Mouse (Mus musculus): ENCODE measurements around the gene Prkcz. TPM values are rescaled to one million over a fixed set of nuclear protein-coding genes. Genes with fewer than 3 reads are reported as not detected.

Gene Prkcz
- polyA plus RNA-seq, 1 experiment from 2014 or later: 7.2 TPM

GRCm38 (mm10) chr4:155292863-155293262 is 68.3 kb downstream of the Prkcz start:
- no peak for ATAC-seq (ENCODE audit: extremely low read depth, insufficient number of reproducible peaks, low FRiP score, low TSS enrichment)
- Histone ChIP-seq H3K9me3 (no peaks in the 10 kb centered on the region), H3K27me3 (replicated peaks) (no peaks in the 10 kb centered on the region; the same call in 1 of the 2 replicates), H3K4me3 (no peak overlapping the region), H3K9ac (no peak overlapping the region), H3K27ac (replicated peaks) (no peak overlapping the region), H3K4me1 (peaks cover 4% of the 10 kb centered on the region; the same call in 1 of the 2 replicates), H3K4me2 (no peak overlapping the region), H3K36me3 (no peaks in the 10 kb centered on the region)
- 80% methylated on average over 10 of the region's 10 CpGs for WGBS

DNA sequence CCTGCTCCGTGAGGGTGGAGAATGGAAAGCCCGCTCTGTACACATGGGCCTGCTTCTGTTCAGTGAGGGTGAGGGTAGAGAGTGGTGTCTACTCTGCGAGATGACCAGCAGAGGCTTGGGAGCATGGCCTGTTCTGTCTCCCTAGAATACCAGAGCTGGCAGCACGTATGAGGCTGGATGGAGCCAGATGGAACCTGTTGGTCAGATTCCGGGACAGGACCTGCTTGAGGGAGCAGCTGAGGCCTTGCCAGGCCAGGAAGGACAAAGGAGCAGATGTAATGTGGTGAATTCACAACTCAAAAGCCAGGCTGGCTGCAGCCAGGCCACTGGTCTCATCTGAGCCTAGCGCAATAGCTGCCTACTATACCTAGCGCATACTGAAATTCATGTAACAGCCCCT is 71.1 kb downstream of the Prkcz start:
- Histone ChIP-seq H3K9me3 (no peaks in the 10 kb centered on the region), H3K27me3 (replicated peaks) (no peaks in the 10 kb centered on the region; the same call in 1 of the 2 replicates), H3K4me1 (peaks cover 4% of the 10 kb centered on the region; the same call in 1 of the 2 replicates), H3K9ac (0 out of 2 replicates have a peak overlapping the region, but pooled peaks have one; percentile 10), H3K4me3 (no peak overlapping the region), H3K27ac (replicated peaks) (no peak overlapping the region), H3K36me3 (no peaks in the 10 kb centered on the region), H3K4me2 (no peak overlapping the region)
- no peak for ATAC-seq (ENCODE audit: extremely low read depth, insufficient number of reproducible peaks, low FRiP score, low TSS enrichment)
- 86% methylated on average over 7 of the region's 7 CpGs for WGBS

DNA sequence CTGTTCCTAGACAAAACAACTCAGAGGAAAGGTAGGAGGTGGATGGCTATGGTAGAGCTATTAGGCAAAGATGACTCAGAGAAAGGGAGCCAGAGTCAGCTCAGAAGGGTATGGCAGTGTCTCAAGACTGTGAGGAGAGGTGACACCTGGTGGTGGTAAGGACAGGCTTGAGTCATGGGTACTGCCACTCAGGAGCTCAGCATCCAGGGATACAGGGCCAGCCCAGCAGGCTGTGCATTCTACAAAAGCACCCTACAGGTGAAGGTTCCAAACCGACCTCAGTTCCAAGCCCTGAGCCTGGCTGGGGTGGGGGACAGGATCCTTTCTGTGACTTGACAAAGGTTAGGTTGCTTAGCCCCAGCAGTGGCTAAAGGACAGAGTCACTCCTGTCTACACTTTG is 72.6 kb downstream of the Prkcz start:
- no peak overlapping the region for H3K9ac ChIP-seq
- ATAC-seq (ENCODE audit: extremely low read depth, insufficient number of reproducible peaks, low FRiP score, low TSS enrichment): no peak
- H3K36me3 ChIP-seq: no peaks in the 10 kb centered on the region
- H3K4me1 ChIP-seq: peaks cover 14% of the 10 kb centered on the region; the same call in 1 of the 2 replicates
- no peaks in the 10 kb centered on the region for H3K9me3 ChIP-seq
- WGBS: 73% methylated on average over 1 of the region's 1 CpGs
- no peak overlapping the region for H3K27ac ChIP-seq (replicated peaks)
- no peak overlapping the region for H3K4me3 ChIP-seq
- H3K27me3 ChIP-seq (replicated peaks): no peaks in the 10 kb centered on the region; the same call in 1 of the 2 replicates
- no peak overlapping the region for H3K4me2 ChIP-seq

- no peaks in the 10 kb centered on the region; the same call in 1 of the 2 replicates for H3K27me3 ChIP-seq (replicated peaks)
- H3K9ac ChIP-seq: no peak overlapping the region
- ATAC-seq (ENCODE audit: extremely low read depth, insufficient number of reproducible peaks, low FRiP score, low TSS enrichment): no peak
- no peaks in the 10 kb centered on the region for H3K9me3 ChIP-seq
- 82% methylated on average over 11 of the region's 11 CpGs for WGBS
- H3K4me3 ChIP-seq: no peak overlapping the region
- H3K27ac ChIP-seq (replicated peaks): no peak overlapping the region
- no peaks in the 10 kb centered on the region for H3K36me3 ChIP-seq
- H3K4me1 ChIP-seq: peaks cover 22% of the 10 kb centered on the region
- no peak overlapping the region for H3K4me2 ChIP-seq
Measured at GRCm38 (mm10) chr4:155287713-155288112, 73.4 kb downstream of the Prkcz start.

DNA sequence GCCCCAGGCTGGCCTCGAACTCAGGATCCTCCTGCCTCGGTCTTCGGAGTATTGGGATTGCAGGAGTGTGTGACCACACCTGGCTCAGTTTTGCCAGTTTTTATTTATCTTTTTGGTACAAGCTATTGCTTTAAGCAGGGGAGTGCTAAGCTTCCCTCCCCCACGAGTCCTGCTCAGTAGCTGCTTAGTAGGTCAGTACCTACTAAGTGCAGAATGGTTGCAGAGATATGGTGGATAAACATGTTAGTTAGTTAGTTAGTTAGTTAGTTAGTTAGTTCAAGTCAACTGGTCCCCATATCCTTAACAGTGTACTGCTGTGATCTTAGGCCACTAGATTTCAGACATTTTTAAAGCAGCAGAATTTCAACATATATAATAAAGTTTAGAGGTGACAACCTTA is 75.1 kb downstream of the Prkcz start:
- no peaks in the 10 kb centered on the region for H3K9me3 ChIP-seq
- no peaks in the 10 kb centered on the region; the same call in 1 of the 2 replicates for H3K27me3 ChIP-seq (replicated peaks)
- H3K4me2 ChIP-seq: no peak overlapping the region
- H3K27ac ChIP-seq (replicated peaks): no peak overlapping the region
- no peak for ATAC-seq (ENCODE audit: extremely low read depth, insufficient number of reproducible peaks, low FRiP score, low TSS enrichment)
- no peaks in the 10 kb centered on the region for H3K36me3 ChIP-seq
- 88% methylated on average over 4 of the region's 4 CpGs for WGBS
- no peak overlapping the region for H3K9ac ChIP-seq
- H3K4me1 ChIP-seq: peaks cover 38% of the 10 kb centered on the region
- no peak overlapping the region for H3K4me3 ChIP-seq

GRCm38 (mm10) chr4:155284521-155285379 is 76.4 kb downstream of the Prkcz start:
- H3K9ac ChIP-seq: peak overlapping the region; percentile 33
- H3K36me3 ChIP-seq: no peaks in the 10 kb centered on the region
- peak overlapping the region; percentile 82 for H3K27ac ChIP-seq (replicated peaks)
- WGBS: 44% methylated on average over 15 of the region's 15 CpGs
- peaks cover 47% of the 10 kb centered on the region for H3K4me1 ChIP-seq
- H3K27me3 ChIP-seq (replicated peaks): no peaks in the 10 kb centered on the region; the same call in 1 of the 2 replicates
- no peaks in the 10 kb centered on the region for H3K9me3 ChIP-seq
- no peak overlapping the region for H3K4me2 ChIP-seq
- H3K4me3 ChIP-seq: no peak overlapping the region
- no peak for ATAC-seq (ENCODE audit: extremely low read depth, insufficient number of reproducible peaks, low FRiP score, low TSS enrichment)

GRCm38 (mm10) chr4:155283585-155283984 is 77.6 kb downstream of the Prkcz start:
- peak overlapping the region; percentile 45 for H3K4me2 ChIP-seq
- H3K9me3 ChIP-seq: no peaks in the 10 kb centered on the region
- H3K4me3 ChIP-seq: 0 out of 2 replicates have a peak overlapping the region, but pooled peaks have one; percentile 20
- H3K4me1 ChIP-seq: peaks cover 47% of the 10 kb centered on the region
- peak overlapping the region; percentile 48; the same call in 1 of the 2 replicates for H3K9ac ChIP-seq
- 63% methylated on average over 9 of the region's 9 CpGs for WGBS
- no peaks in the 10 kb centered on the region; the same call in 1 of the 2 replicates for H3K27me3 ChIP-seq (replicated peaks)
- no peak for ATAC-seq (ENCODE audit: extremely low read depth, insufficient number of reproducible peaks, low FRiP score, low TSS enrichment)
- H3K36me3 ChIP-seq: no peaks in the 10 kb centered on the region
- H3K27ac ChIP-seq (replicated peaks): peak overlapping the region; percentile 82

DNA sequence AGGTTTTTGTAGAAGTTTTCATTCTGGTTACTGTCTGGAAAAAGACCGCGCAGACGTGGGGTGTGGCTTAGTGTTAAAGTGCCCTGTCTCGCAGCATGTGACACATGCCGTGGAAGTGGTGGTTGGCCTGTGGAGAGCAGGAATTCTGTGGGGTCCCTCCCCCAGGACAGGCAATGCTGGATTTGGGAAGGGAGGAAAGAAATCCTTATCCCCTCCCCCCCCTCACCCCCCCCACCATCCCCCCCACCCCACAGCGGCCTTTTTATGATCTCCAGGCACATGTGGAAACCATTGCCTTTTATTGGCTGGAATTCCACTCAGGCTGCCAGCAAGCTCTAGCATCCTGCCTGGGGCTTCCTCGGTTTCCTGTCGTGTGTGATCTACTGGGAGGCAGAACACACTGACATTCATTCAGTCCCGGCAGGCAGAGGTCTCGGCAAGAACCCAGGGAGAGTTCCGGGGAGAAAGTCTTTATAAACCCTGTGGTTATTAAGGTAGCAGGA is 78.1 kb downstream of the Prkcz start:
- ATAC-seq (ENCODE audit: extremely low read depth, insufficient number of reproducible peaks, low FRiP score, low TSS enrichment): no peak
- 32% methylated on average over 11 of the region's 11 CpGs for WGBS
- Histone ChIP-seq H3K27ac (replicated peaks) (peak overlapping the region; percentile 82), H3K9me3 (no peaks in the 10 kb centered on the region), H3K4me3 (0 out of 2 replicates have a peak overlapping the region, but pooled peaks have one; percentile 20), H3K4me2 (peak overlapping the region; percentile 45), H3K36me3 (no peaks in the 10 kb centered on the region), H3K9ac (peak overlapping the region; percentile 48; the same call in 1 of the 2 replicates), H3K4me1 (peaks cover 47% of the 10 kb centered on the region), H3K27me3 (replicated peaks) (no peaks in the 10 kb centered on the region; the same call in 1 of the 2 replicates)

- Histone ChIP-seq H3K9me3 (no peaks in the 10 kb centered on the region), H3K27me3 (replicated peaks) (no peaks in the 10 kb centered on the region; the same call in 1 of the 2 replicates), H3K36me3 (no peaks in the 10 kb centered on the region), H3K27ac (replicated peaks) (peak overlapping the region; percentile 68), H3K4me2 (no peak overlapping the region), H3K9ac (0 out of 2 replicates have a peak overlapping the region, but pooled peaks have one; percentile 37), H3K4me1 (peaks cover 47% of the 10 kb centered on the region), H3K4me3 (no peak overlapping the region)
- WGBS: 35% methylated on average over 6 of the region's 6 CpGs
- no peak for ATAC-seq (ENCODE audit: extremely low read depth, insufficient number of reproducible peaks, low FRiP score, low TSS enrichment)
Measured at GRCm38 (mm10) chr4:155282231-155282630, 78.9 kb downstream of the Prkcz start.

DNA sequence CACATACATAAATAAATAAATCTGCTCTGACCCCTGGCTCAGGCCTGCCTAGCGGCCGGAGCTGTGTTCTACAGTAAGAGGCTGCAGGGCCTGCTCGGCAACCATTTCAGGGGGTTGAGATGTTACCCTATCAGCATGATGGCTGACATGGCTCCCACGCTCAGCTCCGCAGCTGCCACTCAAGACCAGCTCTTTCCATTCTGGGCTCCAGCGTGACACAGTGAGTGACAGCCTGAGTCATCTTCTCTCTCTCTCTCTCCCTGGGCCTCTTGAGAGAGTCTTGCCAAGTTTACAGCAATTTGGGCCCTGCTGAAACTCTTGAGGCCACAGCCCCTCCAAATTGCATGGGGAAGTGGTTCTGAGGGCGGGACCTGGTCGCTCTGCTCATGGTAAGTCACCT is 79.5 kb downstream of the Prkcz start:
- Histone ChIP-seq H3K9ac (no peak overlapping the region), H3K27me3 (replicated peaks) (no peaks in the 10 kb centered on the region; the same call in 1 of the 2 replicates), H3K36me3 (no peaks in the 10 kb centered on the region), H3K27ac (replicated peaks) (0 out of 2 replicates have a peak overlapping the region, but pooled peaks have one; percentile 68), H3K4me1 (peaks cover 47% of the 10 kb centered on the region), H3K4me2 (no peak overlapping the region), H3K4me3 (no peak overlapping the region), H3K9me3 (no peaks in the 10 kb centered on the region)
- WGBS: 75% methylated on average over 8 of the region's 8 CpGs
- ATAC-seq (ENCODE audit: extremely low read depth, insufficient number of reproducible peaks, low FRiP score, low TSS enrichment): no peak

DNA sequence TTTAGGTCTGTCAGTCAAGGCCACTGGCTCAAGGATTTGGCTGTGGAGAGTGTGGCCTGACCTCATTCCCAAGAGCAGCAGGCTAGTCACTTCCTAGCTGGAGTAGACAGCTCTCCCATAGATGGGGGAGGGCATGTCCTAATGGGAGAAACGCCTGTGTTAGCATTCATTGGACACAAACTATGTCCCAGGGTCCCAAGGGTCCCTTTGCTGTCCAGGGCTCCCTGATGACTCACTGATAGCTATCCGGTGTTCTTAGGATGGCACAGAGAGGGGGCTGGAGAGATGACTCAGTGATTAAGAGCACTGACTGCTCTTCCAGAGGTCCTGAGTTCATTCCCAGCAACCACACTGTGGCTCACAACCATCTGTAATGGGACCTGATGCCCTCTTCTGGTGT is 79.9 kb downstream of the Prkcz start:
- peaks cover 47% of the 10 kb centered on the region for H3K4me1 ChIP-seq
- H3K27ac ChIP-seq (replicated peaks): no peak overlapping the region
- H3K9me3 ChIP-seq: no peaks in the 10 kb centered on the region
- no peak overlapping the region for H3K4me2 ChIP-seq
- no peaks in the 10 kb centered on the region for H3K27me3 ChIP-seq (replicated peaks)
- no peak for ATAC-seq (ENCODE audit: extremely low read depth, insufficient number of reproducible peaks, low FRiP score, low TSS enrichment)
- WGBS: 63% methylated on average over 2 of the region's 2 CpGs
- no peak overlapping the region for H3K9ac ChIP-seq
- H3K36me3 ChIP-seq: no peaks in the 10 kb centered on the region
- no peak overlapping the region for H3K4me3 ChIP-seq

Data from heart, embryonic 13.5 days (tissue).